ENCODE assay signal across 33 mouse cellular contexts in genomic region chr15:28165234-28165633, GRCm38 (mm10). TPM values are rescaled to one million over a fixed set of nuclear protein-coding genes. Genes with fewer than 3 reads are reported as not detected.
"Had no signal": no experiment of that assay in that cellular context is flagged by ENCODE, and none has a peak within 500 bp of the region (broad histone marks: within the 10 kb centered on the region; RNA-seq: fewer than 3 reads in every experiment).

No protein-coding gene starts in this region.

- DNase-seq: left cerebral cortex, postnatal 4 days; liver; liver, embryonic 13.5 days; liver, postnatal 0 days; lung, adult 18-20 months; lung, adult 2 months; lung, embryonic 14.5 days; lung, postnatal 10 days; lung, postnatal 14 days; lung, postnatal 36 days; lung, postnatal 4 days; midbrain, embryonic 14.5 days had no signal

- H3K9me3 ChIP-seq: limb, embryonic 10.5 days; limb, embryonic 12.5 days; limb, embryonic 13.5 days; limb, embryonic 15.5 days; liver, embryonic 12.5 days; liver, embryonic 13.5 days; liver, embryonic 15.5 days; lung, embryonic 15.5 days; midbrain, embryonic 10.5 days; midbrain, embryonic 12.5 days; midbrain, embryonic 13.5 days; neural tube, embryonic 12.5 days had no signal

- ATAC-seq: liver, embryonic 12.5 days; liver, postnatal 0 days; lung, postnatal 0 days; midbrain, embryonic 13.5 days; midbrain, embryonic 16.5 days had no signal

- H3K4me3 ChIP-seq: left cerebral cortex, adult 2 months; limb, embryonic 10.5 days; limb, embryonic 12.5 days; limb, embryonic 13.5 days; limb, embryonic 15.5 days; liver, embryonic 12.5 days; liver, embryonic 13.5 days; liver, embryonic 15.5 days; lung, embryonic 15.5 days; megakaryocyte, embryonic 14.5 days; midbrain, embryonic 10.5 days; midbrain, embryonic 12.5 days; midbrain, embryonic 13.5 days; neural tube, embryonic 12.5 days had no signal

- H3K9ac ChIP-seq: limb, embryonic 12.5 days; limb, embryonic 13.5 days; limb, embryonic 15.5 days; liver, embryonic 12.5 days; liver, embryonic 13.5 days; liver, embryonic 14.5 days; liver, embryonic 15.5 days; liver, postnatal 0 days; lung, embryonic 14.5 days; lung, embryonic 15.5 days; midbrain, embryonic 12.5 days; midbrain, embryonic 13.5 days; neural tube, embryonic 12.5 days had no signal

- H3K27me3 ChIP-seq: limb, embryonic 12.5 days; limb, embryonic 13.5 days; limb, embryonic 15.5 days; liver, embryonic 12.5 days; liver, embryonic 13.5 days; liver, embryonic 15.5 days; lung, embryonic 15.5 days; midbrain, embryonic 13.5 days; neural tube, embryonic 12.5 days had no signal

- H3K36me3 ChIP-seq: limb, embryonic 10.5 days; limb, embryonic 12.5 days; limb, embryonic 13.5 days; limb, embryonic 15.5 days; liver, embryonic 12.5 days; liver, embryonic 13.5 days; liver, embryonic 15.5 days; lung, embryonic 15.5 days; midbrain, embryonic 10.5 days; midbrain, embryonic 12.5 days; midbrain, embryonic 13.5 days; neural tube, embryonic 12.5 days had no signal

- H3K4me1 ChIP-seq: limb, embryonic 10.5 days; limb, embryonic 12.5 days; limb, embryonic 13.5 days; limb, embryonic 15.5 days; liver, embryonic 12.5 days; liver, embryonic 13.5 days; liver, embryonic 15.5 days; lung, embryonic 15.5 days; megakaryocyte, embryonic 14.5 days; midbrain, embryonic 12.5 days; midbrain, embryonic 13.5 days; neural tube, embryonic 12.5 days had no signal

- H3K4me2 ChIP-seq: limb, embryonic 12.5 days; limb, embryonic 13.5 days; limb, embryonic 15.5 days; liver, embryonic 11.5 days; liver, embryonic 12.5 days; liver, embryonic 13.5 days; liver, embryonic 15.5 days; lung, embryonic 14.5 days; lung, embryonic 15.5 days; midbrain, embryonic 11.5 days; midbrain, embryonic 12.5 days; midbrain, embryonic 13.5 days; neural tube, embryonic 12.5 days had no signal

- H3K27ac ChIP-seq: left cerebral cortex, adult 2 months; limb, embryonic 10.5 days; limb, embryonic 12.5 days; limb, embryonic 13.5 days; limb, embryonic 15.5 days; liver, embryonic 12.5 days; liver, embryonic 13.5 days; liver, embryonic 14.5 days; liver, embryonic 15.5 days; lung, embryonic 15.5 days; macrophage; midbrain, embryonic 10.5 days; midbrain, embryonic 12.5 days; midbrain, embryonic 13.5 days; neural tube, embryonic 12.5 days had no signal

RNA-seq across cellular contexts. Expression of gene Dnah5, which starts 38.3 kb away (rescaled TPM):
- polyA plus RNA-seq: limb, embryonic 10.5 days; limb, embryonic 11.5 days; limb, embryonic 12.5 days; liver, embryonic 15.5 days; liver, embryonic 16.5 days; liver, postnatal 0 days; macrophage had no signal
